Mouse (Mus musculus): ENCODE data around the gene Dis3l2.

GRCm38 (mm10) chr1:86977018-86977417 lies 273.4 kb downstream of the Dis3l2 start:
- no peak for TF ChIP-seq POLR2A (IDR thresholded peaks at IDR 0.05; ENCODE audit: borderline replicate concordance, insufficient read depth, low read length)
- TF ChIP-seq CTCF (IDR thresholded peaks at IDR 0.05; ENCODE audit: borderline replicate concordance, insufficient read depth, low read depth, low read length): no peak

Measured in cerebellum, adult 2 months (tissue).